Mouse (Mus musculus) brain, embryonic 14.5 days (tissue): ENCODE results near the gene Babam1.

Experiments used
- CTCF ChIP-seq: fragments of 200-500 bp; IDR thresholded peaks from 2 replicates; pipeline ENCODE4 v1.5.1; 2012; ENCODE audit warnings: inconsistent platforms, mild to moderate bottlenecking, moderate library complexity, borderline replicate concordance; ENCODE audit not compliant: insufficient read depth, insufficient read length; ENCODE audit errors: extremely low read depth
- POLR2A ChIP-seq: fragments of 200-500 bp; IDR thresholded peaks from 2 replicates; pipeline ENCODE4 v1.6.1; 2012; ENCODE audit warnings: mild to moderate bottlenecking, inconsistent platforms, borderline replicate concordance; ENCODE audit not compliant: poor library complexity, insufficient read depth, insufficient read length, severe bottlenecking; ENCODE audit errors: extremely low read depth

DNA sequence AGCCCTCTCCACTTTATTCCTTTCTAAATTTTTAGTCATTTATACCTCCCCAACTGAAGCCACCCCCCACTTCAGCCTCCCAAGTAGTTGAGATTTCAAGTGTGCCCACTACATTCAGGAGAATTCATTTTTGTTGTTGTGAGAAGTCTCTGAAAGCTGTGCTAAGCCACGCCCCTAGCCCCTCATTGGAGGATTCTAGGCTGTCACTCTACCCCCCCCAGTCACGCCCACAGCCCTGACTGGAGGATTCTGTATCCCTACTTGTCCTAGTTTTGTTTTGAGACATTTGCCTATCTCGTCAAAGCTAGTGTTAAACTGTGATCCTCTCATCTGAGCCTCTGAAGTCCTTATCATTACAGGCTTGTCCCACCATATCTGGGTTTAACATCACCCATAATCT is 3.8 kb upstream of the Babam1 start:
- no peak for TF ChIP-seq CTCF
- no peak for TF ChIP-seq POLR2A
